In the genomic region with DNA sequence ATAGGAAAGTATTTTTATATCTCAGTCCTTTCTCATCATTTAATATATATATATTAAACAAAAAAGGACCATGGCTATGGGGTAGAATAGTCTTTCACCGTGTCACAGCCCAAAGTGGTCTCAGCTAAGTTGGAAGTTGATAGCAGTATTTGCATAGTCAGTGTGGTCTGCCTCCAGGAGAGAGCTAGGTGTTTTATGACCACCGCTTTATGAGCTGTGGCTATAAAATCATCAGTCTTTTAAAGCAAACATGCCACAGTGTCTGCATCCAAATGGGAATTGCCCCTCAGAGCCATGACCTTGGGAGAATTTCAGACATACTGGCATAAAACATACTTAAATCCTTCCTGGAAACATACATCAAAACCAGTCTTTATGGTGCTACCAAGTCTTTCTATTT, we compare ENCODE assay signal across 21 mouse cellular contexts.
"Had no signal": no experiment of that assay in that cellular context is flagged by ENCODE, and none has a peak within 500 bp of the region (broad histone marks: within the 10 kb centered on the region; RNA-seq: fewer than 3 reads in every experiment).

No protein-coding gene starts in this region.

- H3K9ac ChIP-seq: limb, embryonic 12.5 days; limb, embryonic 15.5 days; liver, embryonic 12.5 days; liver, embryonic 15.5 days; lung, embryonic 15.5 days; midbrain, embryonic 13.5 days; stomach, embryonic 15.5 days had no signal

- H3K4me1 ChIP-seq: liver, embryonic 12.5 days; liver, embryonic 15.5 days; lung, embryonic 15.5 days; midbrain, embryonic 13.5 days; stomach, embryonic 15.5 days had no signal

- H3K36me3 ChIP-seq: limb, embryonic 12.5 days; limb, embryonic 15.5 days; liver, embryonic 12.5 days; liver, embryonic 15.5 days; lung, embryonic 15.5 days; midbrain, embryonic 13.5 days; stomach, embryonic 15.5 days had no signal

- H3K27ac ChIP-seq: kidney, postnatal 0 days; limb, embryonic 12.5 days; limb, embryonic 15.5 days; liver, embryonic 12.5 days; liver, embryonic 15.5 days; lung, embryonic 15.5 days; midbrain, embryonic 13.5 days; stomach, embryonic 15.5 days had no signal

- H3K27me3 ChIP-seq: limb, embryonic 12.5 days; limb, embryonic 15.5 days; liver, embryonic 12.5 days; liver, embryonic 15.5 days; lung, embryonic 15.5 days; megakaryocyte, embryonic 14.5 days; midbrain, embryonic 13.5 days; stomach, embryonic 15.5 days had no signal

- DNase-seq: kidney, adult 2 months; kidney, postnatal 36 days; left cerebral cortex, postnatal 4 days; lung, adult 18-20 months; lung, postnatal 10 days; lung, postnatal 36 days; right cerebral cortex, postnatal 25 days; spleen, adult 18-20 months; thymus, postnatal 36 days had no signal

- H3K9me3 ChIP-seq: limb, embryonic 12.5 days; limb, embryonic 15.5 days; liver, embryonic 12.5 days; liver, embryonic 15.5 days; lung, embryonic 15.5 days; midbrain, embryonic 13.5 days; stomach, embryonic 15.5 days had no signal

- ATAC-seq: inflammation-experienced regulatory T-cells, adult 6 months; liver, embryonic 12.5 days; midbrain, embryonic 13.5 days; midbrain, embryonic 16.5 days had no signal

- H3K4me2 ChIP-seq: limb, embryonic 12.5 days; limb, embryonic 15.5 days; liver, embryonic 12.5 days; liver, embryonic 15.5 days; lung, embryonic 15.5 days; midbrain, embryonic 13.5 days; stomach, embryonic 15.5 days had no signal

- H3K4me3 ChIP-seq: limb, embryonic 12.5 days; limb, embryonic 15.5 days; liver, embryonic 12.5 days; liver, embryonic 15.5 days; lung, embryonic 15.5 days; megakaryocyte, embryonic 14.5 days; midbrain, embryonic 13.5 days; myocyte; stomach, embryonic 15.5 days had no signal
